Mouse (Mus musculus): ENCODE measurements around the gene Rtkn2.

DNA sequence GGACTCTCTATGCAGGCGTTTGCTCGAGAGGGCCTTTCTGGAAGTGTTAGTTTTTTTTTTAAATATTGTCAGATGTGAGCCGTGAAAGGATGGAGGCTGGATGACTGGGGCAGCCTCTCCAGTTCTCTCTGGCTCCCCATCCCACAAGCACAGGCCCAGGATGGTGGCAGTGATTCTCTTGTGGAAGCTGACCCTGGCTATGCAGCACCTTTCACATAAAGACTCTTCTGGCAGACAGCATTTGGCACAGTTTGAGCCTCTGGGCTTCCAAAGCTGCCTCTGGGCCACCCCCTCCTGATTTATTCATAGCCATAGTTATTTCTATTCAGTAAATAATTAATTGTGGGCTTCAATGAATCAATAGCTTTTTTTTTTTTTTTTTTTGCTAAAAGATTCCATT is 46.3 kb downstream of the Rtkn2 start:
- no peak for TF ChIP-seq CTCF (IDR thresholded peaks at IDR 0.05; ENCODE audit: low read depth, low read length)
- no peak for TF ChIP-seq GATA2 (IDR thresholded peaks at IDR 0.05; ENCODE audit: borderline replicate concordance, low read depth, low read length)
- TF ChIP-seq TAL1 (conservative IDR thresholded peaks at IDR 0.05; ENCODE audit: low read depth, low read length): no peak
- no peak for TF ChIP-seq GATA1 (IDR thresholded peaks at IDR 0.05; ENCODE audit: borderline replicate concordance, low read length)

Data from G1E (cell line).